Mouse (Mus musculus): ENCODE results near the gene Smoc1. TPM values are rescaled to one million over a fixed set of nuclear protein-coding genes. Genes with fewer than 3 reads are reported as not detected.

Smoc1 gene
- total and polyA plus RNA-seq, 3 experiments, result 4.8 to 8.0 (median 6.2) TPM

DNA sequence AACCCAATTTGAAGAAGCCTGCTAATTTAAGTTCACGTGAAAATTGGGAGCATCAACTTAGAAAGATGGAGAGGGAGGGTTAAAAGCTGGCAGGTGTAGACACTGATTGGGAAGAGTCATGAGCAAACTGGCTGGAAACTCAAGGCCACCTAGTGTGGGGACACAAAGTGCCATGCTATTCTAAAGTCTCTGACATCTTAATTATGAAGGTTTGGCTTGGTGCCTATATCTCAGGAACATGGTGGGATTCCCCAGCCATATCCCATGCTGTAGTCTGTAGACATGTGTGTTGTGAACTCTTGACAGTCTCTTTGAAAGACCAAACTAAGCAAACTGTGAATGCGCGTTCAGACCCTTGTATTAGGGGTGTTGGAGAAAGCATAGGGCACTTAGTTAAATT lies 32.0 kb downstream of the Smoc1 start:
- no peak for DNase-seq
- no peaks in the 10 kb centered on the region for H3K27me3 ChIP-seq (ENCODE audit: control insufficient read depth, insufficient read depth, low read length)
- H3K79me2 ChIP-seq (replicated peaks; ENCODE audit: control insufficient read depth, insufficient read depth, low read length), result no peaks in the 10 kb centered on the region
- no peaks in the 10 kb centered on the region for H3K4me1 ChIP-seq (ENCODE audit: control insufficient read depth, insufficient read depth, low read length)
- H3K4me3 ChIP-seq, result no peak overlapping the region
- intact Hi-C loops (cut with DNase I), result no loop called here
- no peaks in the 10 kb centered on the region for H3K36me3 ChIP-seq (ENCODE audit: control insufficient read depth, insufficient read depth, low read length)
- WGBS, result 92% methylated on average over 3 of the region's 3 CpGs
- H3K9ac ChIP-seq (ENCODE audit: low read depth, low read length), result no peak overlapping the region
- no peak overlapping the region for H3K27ac ChIP-seq
- TF ChIP-seq POLR2A (IDR thresholded peaks at IDR 0.05; ENCODE audit: insufficient read depth, low read depth, low read length) (no peak), CTCF (IDR thresholded peaks at IDR 0.05) (no peak), EP300 (IDR thresholded peaks at IDR 0.05; ENCODE audit: insufficient read depth, low read depth, low read length) (no peak)

DNA sequence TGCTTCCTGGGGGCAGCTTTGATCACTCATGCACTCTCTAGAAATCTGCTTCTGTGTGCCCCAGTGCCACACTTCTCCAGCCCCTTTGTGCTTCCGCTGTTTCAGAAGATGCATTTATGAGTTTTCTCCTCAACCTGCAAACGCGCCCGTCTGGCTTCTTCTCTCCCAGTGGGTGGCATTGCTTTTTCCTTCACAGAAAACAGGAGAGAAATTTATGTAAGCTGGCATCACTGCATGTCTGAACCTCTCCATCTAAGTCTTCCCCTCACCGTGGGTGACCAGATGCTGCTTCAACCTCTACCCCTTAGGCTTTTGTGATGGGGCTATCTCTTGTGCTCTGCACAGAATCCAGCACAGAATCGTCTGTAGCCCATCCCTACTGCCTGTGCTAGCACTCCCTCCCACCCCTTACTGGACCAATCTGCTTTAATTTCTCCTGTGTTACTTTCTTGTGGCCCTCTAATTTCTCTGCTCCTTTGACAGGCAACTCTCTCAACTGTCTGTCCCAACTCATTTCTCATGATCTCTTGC lies 35.3 kb downstream of the Smoc1 start:
- Histone ChIP-seq H3K27ac (no peak overlapping the region), H3K27me3 (ENCODE audit: control insufficient read depth, insufficient read depth, low read length) (no peaks in the 10 kb centered on the region), H3K4me1 (ENCODE audit: control insufficient read depth, insufficient read depth, low read length) (no peaks in the 10 kb centered on the region), H3K4me3 (no peak overlapping the region), H3K79me2 (replicated peaks; ENCODE audit: control insufficient read depth, insufficient read depth, low read length) (no peaks in the 10 kb centered on the region), H3K36me3 (ENCODE audit: control insufficient read depth, insufficient read depth, low read length) (no peaks in the 10 kb centered on the region), H3K9ac (ENCODE audit: low read depth, low read length) (no peak overlapping the region)
- 78% methylated on average over 6 of the region's 6 CpGs for WGBS
- DNase-seq, result no peak
- TF ChIP-seq POLR2A (IDR thresholded peaks at IDR 0.05; ENCODE audit: insufficient read depth, low read depth, low read length) (no peak), EP300 (IDR thresholded peaks at IDR 0.05; ENCODE audit: insufficient read depth, low read depth, low read length) (no peak), CTCF (IDR thresholded peaks at IDR 0.05) (no peak)
- intact Hi-C loops (cut with DNase I), result no loop called here

DNA sequence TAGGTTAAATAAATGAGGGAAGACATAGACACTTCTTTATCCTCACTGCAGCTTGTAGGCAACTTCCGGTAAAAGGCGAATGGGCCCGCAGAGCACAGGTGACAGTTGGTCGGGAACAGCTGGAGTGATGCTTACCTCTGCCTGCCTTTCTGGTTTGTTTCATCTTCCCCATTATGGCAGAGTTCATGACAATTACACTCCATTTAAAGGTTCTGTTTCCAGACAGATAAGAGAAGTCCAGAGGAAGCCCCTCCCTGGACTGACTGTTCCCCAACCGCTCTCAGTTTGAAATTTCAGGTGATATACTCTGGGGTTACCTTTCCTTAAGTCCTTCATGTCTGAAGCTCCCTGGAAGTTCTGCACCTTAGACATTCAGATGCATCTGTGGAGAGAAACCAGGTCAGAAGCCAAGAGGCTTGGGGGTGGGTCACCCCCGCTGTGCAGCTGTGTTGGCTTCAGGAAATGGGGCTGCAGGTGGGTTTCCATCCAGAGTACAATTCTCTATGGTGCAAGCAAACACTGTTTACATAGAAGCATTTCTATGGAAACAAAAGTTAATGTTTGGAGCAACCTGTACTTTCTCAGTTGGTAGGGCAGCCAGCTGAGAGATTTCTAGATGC lies 36.8 kb downstream of the Smoc1 start:
- intact Hi-C loops (cut with DNase I), result no loop called here
- no peak for DNase-seq

DNA sequence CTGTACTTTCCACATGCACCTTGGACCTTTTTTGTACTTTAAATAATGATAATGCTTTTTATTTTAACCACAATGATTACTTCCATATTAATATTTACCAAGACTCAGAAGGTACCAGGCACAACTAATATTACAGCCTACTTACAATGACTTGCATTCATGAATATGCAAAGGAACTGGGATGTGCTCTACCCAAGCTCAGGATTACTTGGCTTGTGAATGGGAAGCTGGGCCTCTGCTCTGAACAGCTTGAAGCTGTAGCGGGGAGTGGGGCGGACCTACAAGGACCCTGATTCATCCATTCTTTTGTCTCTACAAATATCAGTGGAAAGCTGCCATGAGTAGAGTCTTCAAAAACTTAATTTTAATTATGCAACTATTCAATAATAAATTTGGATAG lies 47.5 kb downstream of the Smoc1 start:
- no peak overlapping the region for H3K27ac ChIP-seq
- H3K36me3 ChIP-seq (ENCODE audit: control insufficient read depth, insufficient read depth, low read length), result no peaks in the 10 kb centered on the region
- intact Hi-C loops (cut with DNase I), result no loop called here
- 94% methylated on average over 2 of the region's 2 CpGs for WGBS
- TF ChIP-seq POLR2A (IDR thresholded peaks at IDR 0.05; ENCODE audit: insufficient read depth, low read depth, low read length) (no peak), CTCF (IDR thresholded peaks at IDR 0.05) (no peak)
- H3K4me1 ChIP-seq (ENCODE audit: control insufficient read depth, insufficient read depth, low read length), result no peaks in the 10 kb centered on the region
- no peaks in the 10 kb centered on the region for H3K79me2 ChIP-seq (replicated peaks; ENCODE audit: control insufficient read depth, insufficient read depth, low read length)
- DNase-seq, result no peak
- no peaks in the 10 kb centered on the region for H3K27me3 ChIP-seq (ENCODE audit: control insufficient read depth, insufficient read depth, low read length)
- H3K4me3 ChIP-seq, result no peak overlapping the region
- H3K9ac ChIP-seq (ENCODE audit: low read depth, low read length), result no peak overlapping the region

More for the DNA sequence above, 36.8 kb downstream of the Smoc1 start:
- 78% methylated on average over 6 of the region's 6 CpGs for WGBS
- Histone ChIP-seq H3K36me3 (ENCODE audit: control insufficient read depth, insufficient read depth, low read length) (no peaks in the 10 kb centered on the region), H3K27me3 (ENCODE audit: control insufficient read depth, insufficient read depth, low read length) (no peaks in the 10 kb centered on the region), H3K4me3 (no peak overlapping the region), H3K79me2 (replicated peaks; ENCODE audit: control insufficient read depth, insufficient read depth, low read length) (no peaks in the 10 kb centered on the region), H3K27ac (no peak overlapping the region), H3K4me1 (ENCODE audit: control insufficient read depth, insufficient read depth, low read length) (no peaks in the 10 kb centered on the region), H3K9ac (ENCODE audit: low read depth, low read length) (no peak overlapping the region)
- no peak for TF ChIP-seq POLR2A (IDR thresholded peaks at IDR 0.05; ENCODE audit: insufficient read depth, low read depth, low read length)
- TF ChIP-seq EP300 (IDR thresholded peaks at IDR 0.05; ENCODE audit: insufficient read depth, low read depth, low read length), result no peak
- TF ChIP-seq CTCF (IDR thresholded peaks at IDR 0.05), result no peak

DNA sequence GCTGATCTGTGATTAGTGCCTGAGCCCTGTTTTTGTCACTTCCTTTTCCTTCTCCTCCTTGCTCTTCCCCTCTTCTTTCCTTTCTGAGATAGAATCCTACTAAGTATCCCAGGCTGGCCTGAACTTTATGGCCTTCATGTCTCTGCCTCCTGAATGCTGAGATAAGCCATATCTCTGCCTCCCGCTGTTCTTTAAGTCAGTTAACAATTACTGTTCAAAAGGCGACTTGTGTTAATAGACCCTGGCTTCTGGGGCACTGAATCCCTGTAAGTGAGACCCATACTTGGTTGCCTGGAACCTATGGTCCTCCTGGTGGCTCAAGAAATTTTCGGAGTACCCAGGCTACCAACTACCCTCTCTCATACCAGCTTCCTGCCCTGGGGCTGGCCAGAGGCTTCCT lies 48.3 kb downstream of the Smoc1 start:
- no peak for TF ChIP-seq EP300 (IDR thresholded peaks at IDR 0.05; ENCODE audit: insufficient read depth, low read depth, low read length)
- TF ChIP-seq CTCF (IDR thresholded peaks at IDR 0.05), result no peak
- TF ChIP-seq POLR2A (IDR thresholded peaks at IDR 0.05; ENCODE audit: insufficient read depth, low read depth, low read length), result no peak
- intact Hi-C loops (cut with DNase I), result no loop called here
- no peak overlapping the region for H3K9ac ChIP-seq (ENCODE audit: low read depth, low read length)

DNA sequence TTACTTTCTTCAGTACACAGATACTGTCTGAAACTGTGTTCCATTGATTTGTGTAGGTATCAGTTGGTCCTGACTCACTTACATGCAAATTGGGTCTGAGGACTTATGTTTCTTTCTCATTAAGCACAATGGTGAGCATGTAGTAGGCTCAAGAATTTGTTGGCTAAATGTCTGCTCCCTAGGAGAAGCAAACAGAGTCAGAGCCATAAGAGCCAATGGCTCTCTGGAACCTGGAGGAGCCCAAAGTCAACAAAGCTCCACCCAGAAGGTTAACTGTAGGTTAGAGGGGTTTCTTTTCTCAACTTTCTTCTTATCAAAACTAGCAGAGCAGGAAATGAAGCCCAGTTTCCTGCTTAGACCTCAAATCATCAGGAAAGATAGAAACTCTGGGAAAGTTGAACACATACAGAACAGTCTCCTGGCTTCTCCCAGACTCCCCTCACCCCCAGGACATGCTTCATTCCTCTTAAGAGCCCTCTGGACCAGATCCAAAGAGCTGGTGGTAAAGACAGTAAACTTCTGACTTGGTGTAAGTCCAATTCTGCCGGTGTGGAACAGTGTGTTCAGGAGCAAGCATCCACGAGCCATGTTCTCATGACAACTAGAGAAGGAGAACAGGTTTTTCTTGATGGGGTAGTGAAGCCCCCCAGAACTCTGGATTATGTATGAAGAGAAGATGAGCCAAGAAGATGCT lies 51.5 kb downstream of the Smoc1 start:
- H3K36me3 ChIP-seq (ENCODE audit: control insufficient read depth, insufficient read depth, low read length), result no peaks in the 10 kb centered on the region
- intact Hi-C loops (cut with DNase I), result no loop called here
- no peak overlapping the region for H3K9ac ChIP-seq (ENCODE audit: low read depth, low read length)
- H3K27me3 ChIP-seq (ENCODE audit: control insufficient read depth, insufficient read depth, low read length), result no peaks in the 10 kb centered on the region
- DNase-seq, result no peak
- no peaks in the 10 kb centered on the region for H3K4me1 ChIP-seq (ENCODE audit: control insufficient read depth, insufficient read depth, low read length)
- no peaks in the 10 kb centered on the region for H3K79me2 ChIP-seq (replicated peaks; ENCODE audit: control insufficient read depth, insufficient read depth, low read length)
- 34% methylated on average over 2 of the region's 2 CpGs for WGBS
- H3K27ac ChIP-seq, result no peak overlapping the region
- no peak overlapping the region for H3K4me3 ChIP-seq
- TF ChIP-seq EP300 (IDR thresholded peaks at IDR 0.05; ENCODE audit: insufficient read depth, low read depth, low read length) (no peak), CTCF (IDR thresholded peaks at IDR 0.05) (no peak), POLR2A (IDR thresholded peaks at IDR 0.05; ENCODE audit: insufficient read depth, low read depth, low read length) (no peak)

More for the DNA sequence above, 48.3 kb downstream of the Smoc1 start:
- Histone ChIP-seq H3K79me2 (replicated peaks; ENCODE audit: control insufficient read depth, insufficient read depth, low read length) (no peaks in the 10 kb centered on the region), H3K4me1 (ENCODE audit: control insufficient read depth, insufficient read depth, low read length) (no peaks in the 10 kb centered on the region), H3K36me3 (ENCODE audit: control insufficient read depth, insufficient read depth, low read length) (no peaks in the 10 kb centered on the region), H3K4me3 (no peak overlapping the region), H3K27ac (no peak overlapping the region), H3K27me3 (ENCODE audit: control insufficient read depth, insufficient read depth, low read length) (no peaks in the 10 kb centered on the region)
- DNase-seq, result no peak
- 42% methylated on average over 3 of the region's 3 CpGs for WGBS
